Mouse (Mus musculus) myocyte (in vitro differentiated cells): Measurements from ENCODE around the gene Slc16a12.

ENCODE experiments used
- E2F4 ChIP-seq: IDR thresholded peaks from one replicate; pipeline ENCODE4 v1.6.1; 2011; ENCODE audit warnings: mild to moderate bottlenecking, control low read depth, moderate library complexity; ENCODE audit not compliant: insufficient read depth
- TCF12 ChIP-seq: IDR thresholded peaks from one replicate; pipeline ENCODE4 v1.6.1; 2011; ENCODE audit warnings: mild to moderate bottlenecking, control low read depth; ENCODE audit not compliant: poor library complexity, insufficient read depth, severe bottlenecking

- TF ChIP-seq E2F4, result no peak
- TF ChIP-seq TCF12, result no peak
These were observed 50.6 kb downstream of the Slc16a12 start for GRCm38 (mm10) chr19:34696352-34696986.
